Mouse (Mus musculus) retina, embryonic 14.5 days (tissue): ENCODE data around the gene Nuak1.
A peak's percentile ranks its signal among the peaks of the same experiment; 100 is the strongest.

Source experiments
- DNase-seq: peaks from one replicate; pipeline ENCODE4 v3.0.0-alpha.2; 2015; ENCODE audit warnings: low spot score

Nuak1 gene

DNA sequence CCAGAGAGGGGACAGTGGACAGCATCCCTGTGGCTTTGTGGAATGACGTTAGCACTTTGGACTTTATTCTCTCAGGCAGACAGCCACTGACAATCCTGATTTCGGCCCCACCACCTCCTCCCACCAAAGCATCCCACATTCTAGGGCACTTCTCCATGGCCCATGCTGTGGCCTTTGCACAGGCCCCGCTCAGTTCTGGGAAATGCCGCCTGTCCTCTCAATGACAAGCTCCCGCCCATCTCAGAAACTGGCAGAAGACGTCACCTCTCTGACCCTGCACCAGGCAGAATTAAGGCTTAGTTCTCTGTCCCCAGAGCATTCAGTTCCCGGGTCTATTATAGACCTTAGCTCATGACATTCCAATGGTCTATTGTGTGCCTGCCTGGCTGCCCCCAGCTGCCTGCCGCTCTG, 7.0 kb upstream of the Nuak1 start:
- DNase-seq = peak; percentile 66

DNA sequence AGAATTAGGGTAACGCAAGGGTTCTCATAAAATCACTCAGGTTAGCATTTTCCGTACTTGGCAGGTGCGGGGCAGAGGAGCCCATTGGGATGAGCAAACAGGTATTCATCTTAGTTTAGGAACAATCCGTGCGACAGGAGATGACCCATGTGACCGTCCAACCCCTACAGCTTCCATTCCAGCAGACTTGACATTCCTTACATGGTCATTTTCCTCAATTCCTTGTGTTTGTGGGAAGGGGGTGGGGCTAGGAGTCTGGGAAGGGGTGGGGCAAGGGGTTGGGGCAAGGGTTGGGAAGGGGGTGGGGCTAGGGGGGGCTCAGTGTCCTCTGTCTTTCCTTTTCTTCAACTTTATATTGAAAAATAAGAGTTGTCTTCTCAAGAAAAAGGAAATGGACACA, 6.3 kb upstream of the Nuak1 start:
- no peak for DNase-seq

DNA sequence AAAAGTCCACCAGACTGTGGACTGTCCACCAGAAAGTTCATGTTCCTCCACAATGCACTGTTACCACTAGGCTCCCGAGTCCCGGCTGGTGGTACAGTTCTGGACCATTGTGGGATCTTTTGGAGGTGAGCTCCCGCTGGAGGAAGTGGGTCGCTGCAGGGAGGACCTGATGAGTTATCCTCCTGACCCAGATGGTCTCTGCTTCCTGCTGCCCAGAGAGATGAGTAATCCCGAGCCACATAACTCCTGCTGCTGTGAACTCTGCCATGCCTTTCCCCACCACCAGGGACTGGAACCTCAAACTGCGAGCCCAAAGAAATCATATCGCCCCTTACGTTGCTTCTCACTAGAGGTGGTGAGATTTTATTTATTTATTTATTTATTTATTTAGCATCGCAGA, 4.0 kb upstream of the Nuak1 start:
- peak; percentile 33 for DNase-seq

DNA sequence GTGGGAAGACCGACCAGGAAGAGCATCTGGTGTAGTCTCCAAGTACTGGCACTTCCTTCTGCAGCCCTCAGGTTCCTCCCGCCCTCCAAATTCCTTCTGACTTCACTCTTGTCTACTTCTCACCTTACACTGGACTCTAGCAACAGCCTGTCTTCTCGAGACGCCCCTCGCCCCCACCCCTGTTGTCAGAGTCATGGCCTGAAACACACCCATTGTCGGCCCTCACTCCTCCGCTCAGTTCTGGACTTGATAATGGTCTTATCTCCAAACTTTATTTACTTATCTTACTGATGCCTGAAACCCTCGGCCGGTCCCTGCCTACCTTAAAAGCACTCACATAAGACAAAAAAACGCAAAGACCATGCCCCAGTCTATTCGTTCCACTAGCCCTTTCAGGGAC, 1.4 kb upstream of the Nuak1 start:
- no peak for DNase-seq

DNA sequence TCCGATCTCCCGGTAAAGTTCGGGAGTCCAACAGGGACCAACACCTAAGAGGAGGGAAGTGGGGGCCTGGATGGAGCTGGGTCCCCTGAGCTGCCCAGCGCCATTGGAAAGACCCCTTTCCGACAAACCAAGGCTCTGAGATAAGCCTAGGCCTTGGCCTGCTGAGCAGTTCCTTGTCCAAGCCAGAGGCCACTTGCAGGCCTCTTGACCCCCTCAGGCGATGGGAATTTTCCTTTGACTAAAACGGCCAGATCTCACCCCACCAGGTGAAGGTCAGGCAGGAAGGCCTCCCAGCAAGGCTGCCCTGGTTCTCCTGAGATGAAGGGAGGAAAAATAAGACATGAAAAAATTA, 1.0 kb upstream of the Nuak1 start:
- DNase-seq = no peak

DNA sequence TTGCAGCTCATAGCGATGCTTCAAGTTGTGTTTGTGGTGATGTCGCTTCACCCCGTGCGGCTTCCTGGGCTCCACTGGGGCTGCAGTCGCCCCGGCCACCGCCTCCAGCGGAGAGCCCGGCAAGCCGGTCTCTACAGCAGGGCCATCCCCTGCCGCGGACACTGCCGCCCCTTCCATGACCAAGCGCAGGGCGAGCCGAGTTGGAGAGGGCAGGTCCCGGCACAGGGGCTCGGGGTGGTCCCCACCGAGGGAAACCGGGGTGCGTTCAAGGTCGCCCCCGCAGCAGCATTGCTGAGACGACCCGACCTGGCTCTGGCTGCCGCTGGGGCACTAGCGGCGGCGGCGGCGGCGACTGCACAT, 236 bp downstream of the Nuak1 start:
- DNase-seq = no peak

DNA sequence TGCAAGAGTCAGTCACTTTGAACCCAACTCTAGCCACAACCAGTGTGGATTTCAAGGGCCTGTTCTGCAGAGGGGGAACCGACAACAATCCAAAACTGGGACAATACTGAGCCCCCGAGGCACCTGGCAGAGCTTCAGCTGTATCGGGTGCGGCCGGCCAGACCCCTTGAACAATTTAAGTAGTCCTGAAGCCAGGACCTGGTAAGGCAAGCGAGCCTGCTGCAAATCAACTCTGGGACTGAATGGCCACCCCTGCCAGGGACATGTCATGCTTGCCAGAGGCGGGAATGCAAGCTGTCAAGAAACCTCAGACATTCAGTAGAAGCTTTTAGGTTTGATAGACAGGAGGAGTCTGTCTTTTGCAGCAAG, 1.2 kb downstream of the Nuak1 start:
- peak; percentile 38 for DNase-seq

DNA sequence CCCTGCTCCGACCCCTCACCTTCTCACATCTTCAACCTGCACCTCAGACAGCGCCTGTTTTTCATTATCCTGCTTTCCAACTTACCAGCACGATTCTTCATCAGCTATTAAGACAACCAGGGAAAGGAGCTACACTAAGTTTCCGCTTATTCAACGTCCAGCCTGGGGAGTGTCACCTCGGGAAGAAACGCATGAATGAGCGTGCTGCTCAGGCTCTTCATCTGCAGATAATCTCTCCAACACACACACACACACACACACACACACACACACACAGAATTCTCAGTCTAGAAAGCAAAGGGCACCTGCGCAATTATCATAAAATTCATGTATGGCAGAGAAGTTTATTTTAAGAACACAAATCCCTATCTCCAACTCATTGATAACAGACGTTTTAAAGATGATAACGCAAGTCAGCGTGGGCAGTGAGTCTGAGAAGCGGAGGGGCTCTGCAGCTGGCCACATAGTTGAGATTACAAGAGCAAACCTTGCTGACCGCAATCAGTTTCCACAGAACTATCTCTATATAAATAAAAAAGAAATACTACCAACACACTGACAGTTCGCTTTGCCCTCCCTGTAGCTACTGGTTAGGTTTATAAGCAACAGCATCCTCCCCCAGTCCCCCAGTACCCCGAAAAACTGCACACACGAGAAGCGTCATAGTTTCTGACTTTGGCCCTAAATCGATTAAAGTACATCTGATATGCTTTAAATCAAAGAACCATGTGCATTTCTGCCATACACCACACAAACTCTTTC, 1.8 kb downstream of the Nuak1 start:
- DNase-seq = peak; percentile 52

DNA sequence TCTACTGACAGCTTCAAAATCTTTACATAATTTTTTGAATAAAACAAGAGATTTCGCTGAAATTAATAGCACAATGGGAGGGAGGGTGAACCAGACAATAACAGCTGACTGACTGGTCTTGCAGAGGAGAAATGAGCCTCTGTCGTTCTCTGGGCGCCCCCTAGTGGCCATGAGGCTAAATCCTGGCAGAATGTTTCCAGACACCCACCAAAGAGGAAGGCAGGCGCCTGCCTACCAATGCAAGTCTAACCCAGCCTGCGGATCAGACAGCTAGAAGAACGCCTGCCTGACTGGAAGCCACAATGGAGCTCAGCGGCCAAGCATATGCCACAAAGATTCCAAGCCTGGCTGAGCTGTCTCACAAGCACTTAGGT, 2.4 kb downstream of the Nuak1 start:
- peak; percentile 98 for DNase-seq

DNA sequence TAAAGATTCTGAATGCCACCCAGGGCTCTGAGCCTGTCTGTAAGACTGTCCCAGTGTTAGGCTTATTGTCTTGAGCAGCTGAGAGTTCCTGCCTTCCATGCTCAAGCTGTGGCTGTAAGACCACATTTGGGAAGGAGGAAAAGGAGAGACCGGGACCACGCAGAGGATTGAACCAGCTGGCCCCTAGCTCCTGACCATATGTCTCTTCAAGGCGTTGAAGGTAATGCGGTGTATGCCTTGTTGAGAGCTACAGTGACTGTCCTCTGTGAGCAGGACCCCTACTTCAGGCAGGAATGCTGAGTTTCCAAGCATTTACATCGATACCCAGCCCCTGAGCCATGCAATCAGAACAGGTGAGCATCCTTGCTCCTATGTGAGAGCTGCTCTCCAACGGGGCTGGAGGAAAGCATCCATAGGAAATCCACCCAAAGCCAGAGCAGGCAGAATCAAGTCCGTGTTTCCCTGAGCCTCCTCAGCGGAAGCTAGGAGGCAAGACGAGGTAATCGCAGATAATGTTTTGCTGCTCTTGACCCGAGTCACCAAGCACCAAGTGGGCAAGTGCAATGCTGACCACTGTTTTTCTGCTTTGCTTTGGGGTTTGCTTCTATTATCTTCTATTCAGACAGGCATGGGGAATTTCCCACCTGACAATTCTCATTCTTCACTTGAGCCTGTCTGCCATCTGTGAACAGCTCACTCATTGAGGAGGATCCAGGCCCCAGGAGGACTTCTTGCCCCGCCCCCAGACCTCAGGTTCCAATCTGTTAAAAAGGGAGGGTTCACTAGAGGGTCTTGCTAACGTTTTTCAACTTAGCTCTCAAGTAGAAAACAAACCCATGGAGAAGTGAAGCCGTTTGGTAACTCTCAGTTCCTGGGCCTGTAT, 3.0 kb downstream of the Nuak1 start:
- DNase-seq = peak; percentile 83

DNA sequence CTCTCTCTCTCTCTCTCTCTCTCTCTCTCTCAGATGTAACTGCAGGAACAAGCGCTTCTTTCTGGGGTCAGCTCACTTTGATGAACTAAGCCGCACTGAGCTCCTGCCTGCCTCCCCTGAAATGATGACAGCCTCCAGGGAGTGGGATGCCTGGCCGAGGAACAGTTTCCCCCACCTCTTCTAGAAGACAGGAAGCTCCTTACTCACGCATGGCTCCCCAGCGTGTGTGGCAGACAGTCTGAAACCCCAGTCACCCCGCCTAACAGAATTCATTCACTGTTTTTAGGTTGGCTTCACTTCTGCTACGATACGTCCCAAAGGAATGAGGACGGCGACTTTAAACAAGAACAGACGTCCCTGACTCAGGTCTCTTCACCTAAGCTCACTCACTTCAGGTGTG, 4.5 kb downstream of the Nuak1 start:
- DNase-seq = peak; percentile 52

DNA sequence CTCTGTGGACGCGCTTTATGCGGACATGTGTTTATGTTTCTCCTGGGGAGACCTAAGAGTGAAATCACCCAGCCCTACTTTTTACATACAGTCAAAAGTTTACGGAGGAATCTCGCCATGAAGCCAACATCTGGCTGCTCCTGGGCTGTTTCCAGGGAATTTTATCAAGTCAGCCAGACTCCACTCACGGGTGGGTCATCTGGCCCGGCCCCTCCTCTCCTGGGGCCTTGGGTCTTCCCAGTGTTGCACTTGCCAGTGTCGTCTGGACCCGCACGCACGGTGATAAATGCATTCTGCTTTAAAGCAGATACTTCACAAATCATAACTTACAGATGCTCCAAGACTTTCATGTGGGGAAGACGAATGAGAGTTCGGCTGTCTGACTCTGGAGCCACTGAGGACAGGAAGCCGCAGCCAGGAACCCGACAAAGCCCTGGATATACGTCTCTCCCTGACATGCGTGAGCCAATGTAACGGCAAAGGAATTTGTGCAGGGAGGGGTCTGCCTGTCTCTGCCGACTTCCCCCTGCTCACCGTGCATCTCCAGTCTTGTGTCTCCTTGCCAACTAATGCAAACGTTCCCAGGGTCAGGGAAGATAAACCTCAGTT, 7.1 kb downstream of the Nuak1 start:
- DNase-seq = no peak

DNA sequence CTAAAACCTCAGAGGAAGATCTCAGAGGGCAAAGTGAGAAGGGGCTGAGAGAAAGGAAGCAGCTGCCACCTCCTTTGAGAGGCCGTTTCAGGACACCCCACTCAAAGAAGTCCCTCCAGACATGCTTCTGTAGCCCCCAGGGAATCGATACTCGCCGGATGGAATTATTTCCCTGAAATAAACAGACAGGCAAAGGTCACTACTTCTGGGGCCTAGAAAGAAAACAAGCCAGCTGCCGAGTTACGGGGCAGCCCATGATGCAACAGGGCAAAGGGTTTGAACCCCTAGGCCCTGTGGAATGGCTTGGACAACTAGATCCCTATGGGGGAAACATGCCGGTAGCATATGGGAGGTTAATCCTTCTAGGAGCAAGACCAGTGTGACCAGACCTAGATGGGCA, 16.0 kb downstream of the Nuak1 start:
- DNase-seq = no peak

DNA sequence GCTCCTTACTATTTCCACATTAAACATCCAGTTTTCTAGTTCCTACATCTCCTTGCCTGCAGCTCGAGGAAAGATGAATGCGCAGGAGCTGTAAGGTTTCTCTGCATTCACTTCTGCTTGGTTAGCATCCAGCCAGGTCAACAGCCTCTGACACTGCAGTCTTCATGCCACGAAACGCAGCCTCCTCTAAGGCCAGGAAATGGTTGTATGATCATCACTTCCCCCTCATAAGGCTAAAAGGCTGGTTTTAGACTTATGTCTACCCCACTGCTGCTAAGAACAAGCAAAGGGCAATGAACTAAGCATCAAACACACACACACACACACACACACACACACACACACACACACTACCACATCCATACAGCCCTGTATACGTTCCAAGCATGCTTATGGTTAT, 16.5 kb downstream of the Nuak1 start:
- no peak for DNase-seq

DNA sequence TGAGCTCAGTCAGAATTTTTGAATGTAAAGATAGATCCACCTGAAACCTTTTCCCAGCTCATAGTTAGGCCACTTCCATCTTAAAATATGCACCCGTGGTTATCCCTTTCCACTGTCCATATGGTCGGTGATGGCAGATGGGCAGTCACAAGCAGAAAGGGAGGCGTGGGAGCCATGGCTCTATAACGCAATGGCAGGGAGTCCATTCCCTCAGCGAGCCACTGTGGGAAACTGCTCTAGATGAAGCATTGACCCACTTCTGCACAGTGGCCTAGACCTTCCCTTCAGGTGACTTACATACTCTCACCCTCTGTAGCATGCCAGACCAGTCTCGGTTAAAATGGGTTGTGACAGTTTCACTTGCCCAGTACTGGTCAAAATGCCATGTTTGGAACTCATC, 19.8 kb downstream of the Nuak1 start:
- DNase-seq = no peak

DNA sequence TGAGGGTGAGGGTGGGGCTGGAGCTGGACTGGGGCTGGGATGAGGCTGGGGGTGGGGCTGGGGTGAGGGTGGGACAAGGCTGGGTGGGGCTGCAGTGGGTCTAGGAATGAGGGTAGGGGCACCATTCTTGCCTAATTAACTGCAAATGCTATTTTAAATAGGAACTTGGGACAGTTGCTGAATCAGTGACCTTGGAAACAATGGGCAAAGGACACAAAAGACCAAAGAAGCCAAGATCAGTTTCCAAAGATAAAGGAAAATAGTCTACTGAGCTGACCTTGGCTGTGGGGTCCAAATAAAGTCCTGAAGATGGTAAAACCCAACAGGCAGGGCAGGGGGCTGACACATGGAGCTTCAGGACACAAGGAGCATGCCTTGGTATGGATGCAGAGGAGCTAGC, 22.0 kb downstream of the Nuak1 start:
- DNase-seq = no peak

DNA sequence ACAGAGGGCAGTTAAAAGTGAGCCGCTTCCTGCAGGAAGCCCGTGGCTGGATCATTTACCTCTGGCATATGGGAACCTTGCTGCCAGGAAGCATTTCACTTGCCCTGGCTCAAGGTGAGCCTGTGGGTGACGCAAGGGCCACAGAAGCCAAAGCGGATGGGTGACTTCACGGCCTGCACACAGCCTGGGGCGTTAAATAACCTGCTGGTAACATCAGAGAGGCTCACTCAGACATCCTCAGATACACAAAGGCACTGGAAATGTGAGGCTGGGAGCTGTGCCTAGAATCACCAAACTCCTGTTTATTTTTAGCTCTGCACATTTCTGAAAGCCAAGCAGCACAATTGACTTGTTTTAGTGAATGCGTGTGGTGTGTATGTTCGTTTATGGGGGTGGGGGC, 23.6 kb downstream of the Nuak1 start:
- no peak for DNase-seq

DNA sequence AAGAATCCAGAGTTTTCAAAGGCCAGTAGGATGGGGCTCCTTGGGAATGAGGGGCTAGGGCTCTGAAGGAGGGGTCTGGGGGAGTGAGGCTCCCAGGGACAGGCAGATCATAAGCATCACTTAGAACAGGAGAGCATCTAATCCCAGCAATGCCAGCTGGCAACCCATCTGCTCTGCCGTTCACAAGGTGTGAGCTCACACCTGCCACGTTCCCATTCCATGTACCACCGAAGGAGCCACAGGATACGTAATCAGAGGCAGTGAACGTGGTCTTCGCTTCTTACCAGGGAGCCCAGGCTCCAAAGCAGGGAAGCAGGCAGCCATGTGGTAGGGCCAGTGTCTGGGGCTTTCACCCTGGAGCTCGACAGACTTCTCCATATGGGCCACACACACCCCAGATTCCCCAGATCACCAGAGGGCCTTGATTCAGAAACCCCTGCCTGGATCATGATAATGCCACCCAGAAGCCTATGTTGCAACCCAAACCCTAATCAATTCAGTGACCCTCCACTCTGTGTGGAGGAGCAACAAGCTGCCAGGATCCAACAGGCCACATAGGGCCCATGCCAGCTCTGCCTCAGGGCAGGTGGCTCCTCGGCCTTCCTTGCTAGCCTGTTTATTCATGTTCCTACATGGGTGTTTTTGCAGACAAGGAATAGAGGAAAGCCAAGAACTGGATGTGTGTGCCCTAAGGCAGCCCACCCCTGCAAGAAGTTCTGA, 25.3 kb downstream of the Nuak1 start:
- no peak for DNase-seq

DNA sequence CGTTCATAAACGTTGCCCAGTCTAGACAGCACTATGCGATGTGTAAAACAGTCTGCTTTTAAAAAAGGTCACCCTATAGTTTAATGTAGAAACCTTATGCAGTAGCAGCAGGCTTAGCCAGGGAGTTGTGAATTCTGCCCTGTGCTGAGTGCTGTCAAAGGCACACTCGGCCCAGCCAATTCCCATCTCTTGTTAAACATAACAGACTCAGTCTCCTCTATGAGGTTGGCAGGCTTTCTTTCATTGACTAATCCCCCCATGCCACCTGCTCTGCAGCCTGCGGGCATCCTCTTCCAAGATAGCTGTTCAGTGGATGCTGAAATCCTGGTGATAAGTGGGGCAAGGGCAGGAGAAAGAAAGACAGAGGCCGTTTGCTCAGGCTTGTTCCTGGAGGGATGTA, 27.1 kb downstream of the Nuak1 start:
- no peak for DNase-seq

DNA sequence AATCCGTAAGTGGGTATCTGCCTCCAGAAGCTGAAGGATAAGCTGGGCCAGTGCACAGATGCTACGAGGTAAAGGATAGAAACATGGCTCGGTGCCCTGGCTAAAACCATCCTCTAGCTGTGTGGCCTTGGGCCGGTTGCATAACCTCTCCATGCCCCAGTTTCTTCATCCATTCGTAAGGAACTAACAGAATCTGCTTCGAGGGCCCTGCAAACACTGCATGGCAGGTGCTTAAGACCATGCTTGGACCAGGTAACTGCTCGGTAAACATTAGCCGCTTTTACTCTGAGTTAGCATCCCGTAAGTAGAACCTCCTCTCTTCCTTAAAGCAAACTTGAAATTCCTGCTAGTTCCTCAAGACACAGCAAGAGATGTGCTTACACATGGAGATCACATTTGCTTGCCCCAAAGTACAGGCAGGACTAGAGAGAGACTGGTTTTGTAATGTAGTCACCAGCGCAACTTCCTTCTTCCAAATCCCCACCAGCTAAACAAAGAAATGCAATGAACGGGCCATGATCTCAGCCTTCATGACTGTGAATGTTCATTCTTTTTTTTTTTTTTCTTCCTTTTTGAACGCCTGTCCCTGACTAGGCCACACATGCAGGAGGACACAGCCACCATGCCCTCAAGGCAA, 28.0 kb downstream of the Nuak1 start:
- no peak for DNase-seq

DNA sequence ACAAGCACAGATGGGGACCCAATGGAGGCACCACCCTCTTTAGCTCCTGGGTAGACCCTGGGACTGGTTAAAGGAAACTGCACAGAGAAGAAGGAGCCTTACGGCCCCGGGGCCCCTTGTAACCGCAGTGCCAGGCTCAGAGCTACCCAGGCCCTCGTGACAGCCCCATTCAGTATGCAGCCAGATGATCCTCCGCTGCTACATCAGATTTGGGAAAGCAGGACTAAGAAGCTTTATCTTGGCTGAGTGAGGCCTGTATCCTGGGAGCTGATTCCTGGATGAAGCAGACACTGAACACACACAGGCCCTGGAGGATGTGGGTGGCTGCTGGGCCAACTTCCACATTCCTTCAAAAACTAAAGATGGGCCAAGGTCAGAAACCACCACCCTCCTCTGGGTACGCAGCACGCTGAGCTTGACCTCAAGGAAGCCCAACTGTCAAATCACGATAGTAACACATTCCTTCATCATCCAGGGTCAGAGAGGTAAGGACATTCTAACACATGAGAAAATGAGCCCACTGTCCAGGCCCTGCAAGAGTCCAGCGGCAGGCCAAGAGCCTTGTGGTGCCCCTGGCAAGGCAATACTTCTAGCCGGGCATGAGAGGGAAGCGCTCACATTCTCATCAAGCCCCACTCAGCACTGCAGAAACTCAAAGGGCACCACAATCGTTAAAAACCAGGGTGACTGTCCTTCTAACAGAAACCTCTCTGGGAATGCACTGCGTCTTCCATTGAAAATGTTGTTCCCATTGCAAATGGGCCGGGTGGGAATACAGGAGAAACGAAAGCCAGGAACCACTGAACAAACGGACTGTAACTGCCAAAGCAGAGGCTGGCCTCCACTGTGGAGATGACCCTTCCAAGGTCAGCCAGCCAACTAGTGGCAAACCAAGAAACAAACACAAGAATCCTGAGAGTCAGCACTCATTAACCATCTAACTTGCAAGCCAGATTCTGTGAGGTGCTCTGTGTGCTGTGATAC, 29.0 kb downstream of the Nuak1 start:
- no peak for DNase-seq
